Mouse (Mus musculus) lung, postnatal 10 days (tissue): ENCODE measurements around the gene Dbt.

Source experiments
- DNase-seq: peaks from one replicate; pipeline ENCODE4 v3.0.0; 2021

Gene Dbt

GRCm38 (mm10) chr3:116512904-116513716 lies at the start of gene Dbt:
TSS of gene Dbt (plus strand) at chr3:116513070.
- peak; percentile 93 for DNase-seq

- no peak for DNase-seq
Measured at GRCm38 (mm10) chr3:116464318-116464717, 48.6 kb upstream of the Dbt start.

DNA sequence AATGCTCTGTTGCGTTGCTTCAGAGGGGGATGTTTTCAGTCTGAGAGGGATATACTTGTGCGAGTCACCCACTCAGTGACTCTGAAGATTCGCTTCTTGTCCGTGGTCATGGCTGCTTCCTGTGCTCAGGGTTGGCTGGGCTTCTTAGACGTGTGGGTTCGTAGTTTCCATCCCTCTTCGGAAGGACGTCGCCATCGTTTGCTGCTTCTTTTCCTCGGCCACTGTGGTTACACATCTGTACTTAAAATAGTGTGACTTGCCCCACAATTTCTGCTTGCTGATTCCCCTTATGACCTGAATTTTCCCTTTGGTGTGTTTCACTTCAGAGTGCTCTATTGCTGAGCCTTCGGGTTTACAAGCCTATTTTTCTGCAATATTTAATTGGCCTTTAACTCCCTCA lies 47.2 kb upstream of the Dbt start:
- no peak for DNase-seq

DNA sequence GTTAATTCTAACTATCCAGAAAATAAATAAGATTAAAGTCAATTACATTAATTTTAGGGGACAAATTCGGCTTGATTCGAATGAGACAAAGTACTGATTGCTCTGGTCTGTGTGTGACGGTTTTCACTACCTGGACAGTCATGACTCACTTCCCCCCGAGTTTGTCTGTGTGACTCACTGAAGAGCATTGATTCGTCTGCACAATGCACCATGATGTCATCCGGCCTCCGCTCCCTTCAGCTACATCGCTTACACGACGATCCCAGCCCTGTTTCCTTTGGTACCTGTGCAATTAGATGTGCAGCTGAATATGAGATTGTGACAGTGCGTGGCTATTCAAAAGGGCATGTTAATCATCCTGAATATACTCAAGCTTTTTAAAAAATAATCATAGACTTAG lies 38.3 kb upstream of the Dbt start:
- no peak for DNase-seq

DNA sequence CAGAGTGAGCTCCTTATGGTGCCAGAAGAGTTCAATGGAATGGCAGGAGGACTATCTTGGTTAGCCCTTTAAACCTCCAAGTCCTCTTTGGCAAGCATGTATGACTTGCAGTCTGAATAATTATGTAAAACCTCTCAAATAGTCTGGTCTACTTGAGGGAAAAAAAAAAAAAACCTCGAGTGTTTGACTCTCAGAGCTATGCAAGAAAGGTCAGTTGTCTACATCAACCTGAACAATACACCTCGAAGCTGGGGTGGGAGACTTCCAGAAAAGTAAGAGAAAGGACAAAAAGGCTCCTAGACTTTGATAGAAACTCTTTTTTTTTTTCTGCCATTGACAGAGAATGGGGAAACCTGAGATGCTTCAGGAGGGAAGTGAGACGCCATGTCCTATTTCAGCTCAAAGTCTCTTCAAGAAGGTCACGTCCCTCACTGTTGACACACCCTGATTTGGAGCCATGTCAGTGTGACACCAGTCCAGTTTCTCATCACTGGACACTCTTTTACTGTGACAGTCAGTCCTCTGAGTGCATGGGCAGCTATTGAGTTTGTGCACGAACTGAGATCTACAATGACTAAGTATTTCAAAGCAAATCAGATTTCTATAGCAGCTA lies 36.1 kb upstream of the Dbt start:
- no peak for DNase-seq

GRCm38 (mm10) chr3:116477351-116477750 lies 35.5 kb upstream of the Dbt start:
- no peak for DNase-seq

DNA sequence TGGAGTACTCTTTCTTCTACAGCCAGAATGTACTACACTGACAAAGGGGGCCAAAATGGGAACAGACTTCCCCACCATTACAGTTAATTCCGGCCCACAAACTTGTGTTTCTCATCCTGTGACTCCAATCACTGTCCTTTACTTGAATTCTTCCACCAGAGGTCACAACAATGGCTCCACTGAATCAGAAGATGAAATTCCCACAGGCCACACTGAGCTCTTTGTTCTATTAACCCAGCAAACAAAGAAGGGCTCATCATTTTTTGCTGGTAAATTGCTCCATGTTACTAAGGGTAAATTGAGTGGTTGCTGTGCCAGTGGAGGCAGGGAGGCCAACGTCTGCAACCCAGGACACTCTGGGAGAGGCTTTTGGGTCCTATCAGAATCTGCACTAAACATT lies 32.8 kb upstream of the Dbt start:
- DNase-seq: no peak

DNA sequence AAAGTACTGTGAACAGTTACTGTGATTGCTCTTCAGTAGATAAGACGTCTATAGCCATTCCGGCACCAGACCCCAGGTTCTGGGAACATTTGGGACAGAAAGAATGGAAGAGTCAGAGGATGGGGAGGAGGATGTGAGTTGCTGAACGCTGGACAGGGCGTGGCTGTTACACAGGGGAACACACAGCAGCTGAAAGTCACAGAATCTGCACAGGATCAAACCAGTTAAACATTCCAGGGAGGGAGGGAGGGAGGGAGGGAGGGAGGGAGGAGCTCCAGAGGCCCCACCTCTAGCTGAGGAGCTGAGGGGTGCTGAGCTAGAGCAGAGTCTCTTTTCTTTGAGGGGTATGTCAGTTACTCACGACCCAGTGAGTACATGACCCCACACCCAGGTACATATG lies 31.9 kb upstream of the Dbt start:
- no peak for DNase-seq

DNA sequence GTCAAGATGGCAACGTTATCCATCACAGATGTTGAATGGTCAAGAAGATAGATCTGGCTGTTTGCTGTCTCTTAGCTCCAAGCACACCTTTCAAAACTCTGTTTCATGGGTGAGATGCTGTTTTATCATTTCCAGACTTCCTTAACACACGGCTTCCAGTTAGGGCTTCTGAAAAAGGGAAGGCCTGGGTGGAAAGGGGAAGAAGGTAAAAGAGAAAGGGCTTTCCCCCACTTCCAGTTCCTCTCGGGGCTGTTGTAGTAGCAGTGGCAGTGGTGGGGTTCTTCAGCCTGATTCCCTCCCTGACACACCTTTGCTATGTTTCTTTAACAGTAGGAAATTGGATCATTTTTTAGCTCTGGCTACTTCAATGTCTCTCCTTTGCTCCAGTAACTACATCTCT lies 30.1 kb upstream of the Dbt start:
- DNase-seq: no peak

DNA sequence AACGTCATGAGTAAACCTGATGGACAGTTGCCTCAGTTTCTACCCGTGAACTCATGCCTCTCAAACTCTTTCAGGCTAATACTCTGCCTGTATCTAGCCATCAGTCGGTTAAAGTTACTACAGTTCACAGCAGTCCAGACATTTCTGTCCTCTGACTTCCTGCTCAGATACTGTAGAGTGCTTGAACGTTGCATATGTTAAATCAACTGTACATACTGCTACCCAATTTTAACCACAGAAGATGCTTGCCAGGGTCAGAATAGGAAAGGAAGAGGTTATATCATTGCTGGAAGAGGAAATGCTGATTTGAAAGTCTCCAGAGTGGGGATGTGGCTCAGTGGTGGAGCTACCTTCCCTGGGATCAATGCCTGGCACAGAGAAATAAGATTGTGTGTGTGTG lies 29.6 kb upstream of the Dbt start:
- DNase-seq: no peak

- no peak for DNase-seq
Measured at GRCm38 (mm10) chr3:116490920-116491319, 21.9 kb upstream of the Dbt start.

DNA sequence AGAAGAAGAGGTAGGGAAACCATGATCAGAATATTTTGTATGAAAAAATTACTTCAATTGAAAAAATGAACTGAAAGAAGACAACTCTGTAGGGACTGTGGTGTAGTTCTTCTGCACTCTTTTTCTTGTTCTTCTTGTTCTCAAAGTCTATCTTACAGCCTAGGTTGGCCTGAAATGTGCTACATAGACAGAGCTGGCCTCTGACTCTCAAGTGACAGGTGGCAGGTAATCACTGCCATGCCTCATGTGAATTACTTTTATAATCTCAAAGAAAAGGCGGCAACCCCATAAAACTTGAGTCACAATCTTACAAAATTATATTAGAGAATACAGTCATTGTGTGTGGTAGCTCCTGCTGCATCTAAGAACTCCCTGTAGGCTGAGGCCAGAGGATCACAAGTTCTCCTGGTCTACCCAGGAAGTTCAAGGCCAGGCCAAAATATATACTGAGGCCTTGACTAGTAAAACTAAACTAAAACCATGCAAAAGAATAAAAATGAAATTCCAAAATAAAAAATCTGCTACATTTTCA lies 20.9 kb upstream of the Dbt start:
- no peak for DNase-seq

- DNase-seq: no peak
Measured at GRCm38 (mm10) chr3:116493658-116494057, 19.2 kb upstream of the Dbt start.

DNA sequence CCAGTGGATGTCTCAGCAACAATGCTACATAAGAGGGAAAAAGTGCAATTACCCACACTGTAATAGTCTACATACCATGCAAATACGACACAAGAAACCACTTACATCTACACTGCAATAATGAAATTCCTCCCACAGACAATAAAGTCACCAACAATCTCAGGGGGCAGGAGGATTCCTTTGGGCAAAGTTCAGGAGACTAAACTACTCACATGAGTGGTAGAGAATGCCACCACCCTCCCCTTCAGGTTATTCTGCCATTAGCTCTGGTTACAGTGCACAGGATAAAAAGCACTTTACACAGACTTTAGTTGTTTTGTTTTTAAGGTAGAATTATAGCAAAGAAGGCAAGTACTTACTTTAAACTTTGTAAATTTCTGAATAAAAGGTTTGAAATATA lies 17.2 kb upstream of the Dbt start:
- no peak for DNase-seq

- DNase-seq: peak; percentile 98
Measured at GRCm38 (mm10) chr3:116507772-116508351, 5.0 kb upstream of the Dbt start, which contains the start of gene Rtca. TSS of gene Rtca (minus strand) at chr3:116508208.

GRCm38 (mm10) chr3:116512151-116512903 lies 543 bp upstream of the Dbt start:
- no peak for DNase-seq

DNA sequence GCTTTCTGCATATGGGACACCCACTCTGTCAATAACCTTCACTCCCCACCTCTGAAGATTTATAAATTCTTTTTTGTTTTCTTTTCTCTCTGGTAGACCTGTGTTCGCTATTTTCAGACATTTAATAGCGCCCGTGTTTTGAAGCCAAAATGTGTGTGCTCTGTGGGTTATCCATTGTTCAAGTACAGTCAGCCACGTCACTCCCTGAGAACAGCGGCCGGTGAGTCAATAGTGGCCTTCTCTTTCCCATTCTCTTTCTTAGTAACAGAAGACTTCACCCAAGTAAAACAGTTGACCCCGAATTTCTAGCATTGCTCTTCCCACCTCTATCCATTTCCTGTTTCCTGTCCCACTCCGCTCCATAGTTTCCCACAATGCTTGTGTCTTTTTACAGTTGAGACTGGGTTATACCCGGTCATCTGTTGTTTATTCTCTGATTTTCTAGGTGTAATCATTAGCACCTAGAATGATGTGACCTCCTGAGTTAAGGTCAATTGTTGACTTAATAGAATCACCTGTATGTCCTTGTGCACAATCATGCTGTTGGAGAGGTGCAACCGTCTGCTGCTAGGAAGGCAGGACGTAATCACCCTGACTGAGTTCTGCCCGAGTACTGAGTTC lies 7.4 kb downstream of the Dbt start:
- no peak for DNase-seq

DNA sequence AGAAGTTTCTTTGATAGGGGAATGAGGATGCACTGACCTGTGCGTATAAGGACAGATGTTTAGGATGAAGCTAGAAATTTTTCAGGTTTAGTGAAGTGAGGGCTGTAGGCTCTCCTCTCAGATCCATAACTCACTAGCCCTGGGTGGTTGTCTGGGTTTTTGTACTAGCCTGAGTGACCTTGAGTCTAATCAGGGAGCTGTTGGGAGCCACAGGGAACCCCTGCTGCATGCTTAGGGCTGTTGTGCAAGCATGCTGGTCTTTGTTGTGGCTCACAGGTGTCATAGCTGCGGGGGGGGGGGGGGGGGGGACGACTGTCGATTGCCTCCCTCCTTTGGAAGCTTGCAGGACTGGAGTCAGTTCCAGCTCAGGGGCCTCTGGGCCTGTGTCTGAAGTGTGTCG lies 16.9 kb downstream of the Dbt start:
- DNase-seq: no peak

GRCm38 (mm10) chr3:116530826-116531225 lies 18.0 kb downstream of the Dbt start:
- peak; percentile 20 for DNase-seq

DNA sequence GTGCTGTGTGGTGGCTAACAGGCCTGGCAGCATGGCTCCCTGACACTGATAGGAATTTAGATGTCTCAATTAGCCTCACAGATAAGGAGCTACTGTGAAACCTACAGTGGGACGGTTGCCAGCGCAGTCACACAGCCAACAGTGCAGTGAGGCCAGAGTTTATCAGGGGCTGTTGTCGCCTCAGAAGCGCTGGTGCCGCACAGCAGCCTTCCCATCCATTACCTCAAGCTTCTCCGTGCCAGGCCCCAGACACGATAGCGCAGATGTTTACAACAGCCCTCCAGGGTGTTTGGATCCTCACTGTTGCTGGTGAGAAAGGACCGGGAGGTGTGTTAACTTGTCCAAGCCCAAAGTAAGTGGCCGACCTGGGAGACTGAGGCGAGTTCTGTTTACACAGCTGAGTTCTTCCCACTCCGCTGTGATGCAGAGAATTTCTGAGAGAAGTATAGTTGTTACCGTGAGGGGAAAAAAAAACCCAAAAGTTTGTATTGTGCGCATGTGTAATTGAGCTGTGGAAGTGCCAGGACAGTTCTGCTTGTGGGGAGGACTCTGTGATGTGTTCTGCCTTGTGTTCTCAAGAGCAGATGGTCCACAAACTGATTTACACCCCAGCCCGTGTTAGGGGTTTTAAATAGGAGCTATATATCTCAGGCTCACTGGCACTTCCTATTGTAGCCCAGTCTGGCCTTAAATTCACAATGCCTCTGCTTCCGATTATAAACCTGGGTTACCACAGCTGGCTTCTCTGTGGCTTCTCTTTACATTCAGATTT lies 23.7 kb downstream of the Dbt start:
- no peak for DNase-seq

DNA sequence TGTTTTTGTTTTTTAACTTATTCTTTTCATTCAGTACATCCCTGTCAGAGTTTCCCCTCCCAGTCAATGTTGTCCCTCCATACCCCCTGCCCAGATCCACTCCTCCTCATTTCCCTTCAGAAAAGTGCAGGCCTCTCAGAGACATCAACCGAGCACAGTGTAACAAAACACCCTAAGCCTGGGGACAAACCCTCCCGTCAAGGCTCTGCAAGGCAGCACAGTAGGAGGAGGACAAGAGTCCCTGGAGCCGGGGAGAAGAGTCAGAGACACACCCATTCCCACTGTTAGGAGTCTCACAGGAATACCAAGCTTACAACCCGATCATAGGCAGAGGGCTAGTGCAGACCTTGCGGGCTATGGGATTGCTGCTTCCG lies 24.3 kb downstream of the Dbt start:
- DNase-seq: no peak

- DNase-seq: no peak
Measured at GRCm38 (mm10) chr3:116542070-116542469, 29.2 kb downstream of the Dbt start.
